In genomic region chr5:30870131-30870406, GRCm38 (mm10) we compare ENCODE assay signal across 8 mouse cellular contexts. TPM values are rescaled to one million over a fixed set of nuclear protein-coding genes. Genes with fewer than 3 reads are reported as not detected.
DNase-seq lines count a peak whose midpoint lies in the region; ATAC-seq and TF ChIP-seq lines count a peak whose summit lies in the region.

No protein-coding gene starts in this region.

- peaks cover 7% of the 10 kb centered on the region for H3K4me1 ChIP-seq in testis, adult 2 months (ENCODE audit: control insufficient read depth, insufficient read depth, low read length)
- peaks cover 20% of the 10 kb centered on the region for H3K4me1 ChIP-seq in liver, embryonic 12.5 days

- H3K27me3 ChIP-seq in testis, adult 2 months (ENCODE audit: control insufficient read depth, insufficient read depth, low read length), result no peaks in the 10 kb centered on the region
- no peaks in the 10 kb centered on the region for H3K27me3 ChIP-seq in liver, embryonic 12.5 days (replicated peaks)

- peak overlapping the region; percentile 89 for H3K4me2 ChIP-seq in liver, embryonic 12.5 days

- TF ChIP-seq CTCF in gastrocnemius, adult 2 months (IDR thresholded peaks at IDR 0.05), result no peak
- TF ChIP-seq CTCF in testis, adult 2 months (IDR thresholded peaks at IDR 0.05; ENCODE audit: control insufficient read depth, insufficient read depth, insufficient replicate concordance, low read depth, low read length), result no peak

- peak overlapping the region; percentile 80 for H3K4me3 ChIP-seq in gastrocnemius, adult 2 months
- peak overlapping the region; percentile 99 for H3K4me3 ChIP-seq in testis, adult 2 months (ENCODE audit: control insufficient read depth, low read depth, low read length)
- H3K4me3 ChIP-seq in liver, embryonic 12.5 days, result peak overlapping the region; percentile 95

- intact Hi-C loops in gastrocnemius, adult 2 months (cut with DNase I), result no loop called here

- no peaks in the 10 kb centered on the region; the same call in none of the 2 replicates for H3K36me3 ChIP-seq in testis, adult 2 months (ENCODE audit: control insufficient read depth, insufficient read depth, low read length)
- peaks cover 46% of the 10 kb centered on the region for H3K36me3 ChIP-seq in liver, embryonic 12.5 days

- ATAC-seq in liver, embryonic 12.5 days, result no peak
- ATAC-seq in cerebellum, adult (ENCODE audit: insufficient number of reproducible peaks, low FRiP score, low TSS enrichment), result no peak

- WGBS in liver, embryonic 12.5 days (ENCODE audit: insufficient replicate concordance), result 16% methylated on average over 2 of the region's 2 CpGs

- no peaks in the 10 kb centered on the region for H3K9me3 ChIP-seq in liver, embryonic 12.5 days (replicated peaks)

- no peak for DNase-seq in gastrocnemius, adult 2 months
- no peak for DNase-seq in gastrocnemius, postnatal 25 days
- DNase-seq in testis, postnatal 10 days (ENCODE audit: low spot score), result no peak
- no peak for DNase-seq in B cell, adult 2 months
- no peak for DNase-seq in cerebellum, adult 8-10 months

- H3K9ac ChIP-seq in liver, embryonic 12.5 days, result peak overlapping the region; percentile 93

- H3K27ac ChIP-seq in gastrocnemius, adult 2 months, result peak overlapping the region; percentile 96
- H3K27ac ChIP-seq in testis, adult 2 months (ENCODE audit: control insufficient read depth, insufficient read depth, low read depth, low read length), result peak overlapping the region; percentile 89
- peak overlapping the region; percentile 76; the same call in 1 of the 2 replicates for H3K27ac ChIP-seq in liver, embryonic 12.5 days

- TF ChIP-seq POLR2A in testis, adult 2 months (IDR thresholded peaks at IDR 0.05; ENCODE audit: control insufficient read depth, low read depth, low read length), result no peak

RNA-seq across cellular contexts. Expression of gene Tmem214, which starts 2.3 kb away (rescaled TPM):
- 10 to 100 TPM; 28.8 to 31.2 TPM for total RNA-seq in gastrocnemius, adult 2 months (2021)
- 10 to 100 TPM; 25.2 to 35.0 TPM for total RNA-seq in gastrocnemius, postnatal 25 days (2021)
- 126 and 131 TPM in 2 replicates for polyA plus RNA-seq in testis, adult 2 months (2012; rRNA removed)
- 55.5 and 56.2 TPM in 2 replicates for polyA plus RNA-seq in liver, embryonic 12.5 days (2016; fragmentation: Nextera tagmentation; extraction: Ambion mirVana)

RNA-seq across cellular contexts. Expression of gene Agbl5, which starts 18.4 kb away (rescaled TPM):
- total RNA-seq in gastrocnemius, adult 2 months (2021), result 1 to 10 TPM; 1.6 to 2.3 TPM
- 1 to 10 TPM; 2.0 to 2.5 TPM for total RNA-seq in gastrocnemius, postnatal 25 days (2021)
- polyA plus RNA-seq in testis, adult 2 months (2012; rRNA removed), result 489 and 539 TPM in 2 replicates
- polyA plus RNA-seq in liver, embryonic 12.5 days (2016; fragmentation: Nextera tagmentation; extraction: Ambion mirVana), result 7.0 and 7.2 TPM in 2 replicates

RNA-seq across cellular contexts. Expression of gene Ost4, which starts 37.5 kb away (rescaled TPM):
- 100 to 1,000 TPM; 103 to 121 TPM for total RNA-seq in gastrocnemius, adult 2 months (2021)
- total RNA-seq in gastrocnemius, postnatal 25 days (2021), result 100 to 1,000 TPM; 103 to 117 TPM
- 184 and 197 TPM in 2 replicates for polyA plus RNA-seq in testis, adult 2 months (2012; rRNA removed)
- polyA plus RNA-seq in liver, embryonic 12.5 days (2016; fragmentation: Nextera tagmentation; extraction: Ambion mirVana), result 374 and 383 TPM in 2 replicates

RNA-seq across cellular contexts. Expression of gene Emilin1, which starts 43.1 kb away (rescaled TPM):
- total RNA-seq in gastrocnemius, adult 2 months (2021), result 1 to 10 TPM; 2.7 to 7.7 TPM
- 10 to 100 TPM in 1 of 2 experiments, 1 to 10 TPM in 1; 9.3 to 10.9 TPM for total RNA-seq in gastrocnemius, postnatal 25 days (2021)
- 5.7 and 6.5 TPM in 2 replicates for polyA plus RNA-seq in testis, adult 2 months (2012; rRNA removed)
- 70.0 and 73.6 TPM in 2 replicates for polyA plus RNA-seq in liver, embryonic 12.5 days (2016; fragmentation: Nextera tagmentation; extraction: Ambion mirVana)

RNA-seq across cellular contexts. Expression of gene Khk, which starts 51.2 kb away (rescaled TPM):
- total RNA-seq in gastrocnemius, adult 2 months (2021), result 10 to 100 TPM; 29.2 to 30.8 TPM
- 10 to 100 TPM; 25.2 to 34.5 TPM for total RNA-seq in gastrocnemius, postnatal 25 days (2021)
- polyA plus RNA-seq in testis, adult 2 months (2012; rRNA removed), result 6.0 and 10.3 TPM in 2 replicates
- polyA plus RNA-seq in liver, embryonic 12.5 days (2016; fragmentation: Nextera tagmentation; extraction: Ambion mirVana), result 33.6 and 36.3 TPM in 2 replicates
